Mouse (Mus musculus) brain, embryonic 18.5 days (tissue): ENCODE measurements around the gene Tia1.

Experiments
- DNase-seq: peaks from one replicate; pipeline ENCODE4 v3.0.0-alpha.2; 2012; ENCODE audit warnings: low read depth, low spot score

The Tia1 gene

GRCm38 (mm10) chr6:86480189-86480831 is 76.3 kb downstream of the Tia1 start:
- no peak for DNase-seq

GRCm38 (mm10) chr6:86481871-86482270 is 77.9 kb downstream of the Tia1 start:
- DNase-seq: no peak
